Mouse (Mus musculus): ENCODE data around the gene S1pr5.

DNA sequence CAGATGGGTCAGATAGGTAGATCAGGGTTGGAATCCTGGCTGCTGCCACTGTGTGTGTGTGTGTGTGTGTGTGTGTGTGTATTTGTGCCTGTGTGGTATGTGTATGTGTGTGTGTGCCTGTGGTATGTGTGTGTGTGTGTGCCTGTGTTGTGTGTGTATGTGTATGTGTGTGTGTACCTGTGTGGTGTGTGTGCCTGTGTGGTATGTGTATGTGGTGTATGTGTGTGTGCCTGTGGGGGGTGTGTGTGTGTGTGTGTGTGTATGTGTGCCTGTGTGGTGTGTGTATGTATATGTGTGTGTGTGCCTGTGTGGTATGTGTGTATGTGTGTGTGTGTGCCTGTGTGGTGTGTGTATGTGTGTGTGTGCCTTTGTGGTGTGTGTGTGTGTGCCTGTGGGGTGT is 6.4 kb upstream of the S1pr5 start:
- TF ChIP-seq EP300 (IDR thresholded peaks at IDR 0.05; ENCODE audit: low read depth): no peak
- TF ChIP-seq CTCF (IDR thresholded peaks at IDR 0.05; ENCODE audit: low read depth): no peak

All from liver, postnatal 0 days (tissue).